Mouse (Mus musculus) heart, embryonic 14.5 days (tissue): ENCODE measurements around the gene Esrp2. TPM values are rescaled to one million over a fixed set of nuclear protein-coding genes. Genes with fewer than 3 reads are reported as not detected.

ENCODE experiments used
- ATAC-seq: fragments of 200-750 bp; cut with Nextera tagmentation; 2 replicates; pipeline ENCODE4 v1.8.0; 2017; ENCODE audit warnings: low read depth, moderate TSS enrichment; ENCODE audit not compliant: insufficient number of reproducible peaks, insufficient read depth, low FRiP score
- H3K27ac ChIP-seq, 2 experiments: fragments of 200-500 bp in 1 of 2; fragments of 300-500 bp in 1 of 2; sonication (generic) in 1 of 2; replicated peaks in 1 of 2; 2 replicates each; pipeline ENCODE4 v1.5.1; 2012 to 2014; ENCODE audit warnings: low read depth in 2 of 2, low read length in 2 of 2, control low read depth in 1 of 2, mild to moderate bottlenecking in 1 of 2, mixed read lengths in 1 of 2; ENCODE audit not compliant: control insufficient read depth in 1 of 2, insufficient read depth in 1 of 2
- H3K27me3 ChIP-seq: fragments of 300-500 bp; sonication (generic); 2 replicates; pipeline ENCODE4 v1.6.1; 2014; ENCODE audit warnings: mild to moderate bottlenecking, low read length, control low read depth; ENCODE audit not compliant: control insufficient read depth, insufficient read depth
- H3K36me3 ChIP-seq: fragments of 300-500 bp; sonication (generic); 2 replicates; pipeline ENCODE4 v1.6.1; 2014; ENCODE audit warnings: mild to moderate bottlenecking, control low read depth, low read length, mixed read lengths; ENCODE audit not compliant: control insufficient read depth, insufficient read depth
- H3K4me1 ChIP-seq, 2 experiments: fragments of 200-500 bp in 1 of 2; fragments of 300-500 bp in 1 of 2; sonication (generic) in 1 of 2; 2 replicates each; pipeline ENCODE4 v1.6.1; 2012 to 2014; ENCODE audit warnings: low read length in 2 of 2, control low read depth in 1 of 2, mixed read lengths in 1 of 2; ENCODE audit not compliant: control insufficient read depth in 2 of 2, insufficient read depth in 2 of 2
- H3K4me2 ChIP-seq: fragments of 300-500 bp; sonication (generic); 2 replicates; pipeline ENCODE4 v1.6.1; 2014; ENCODE audit warnings: mild to moderate bottlenecking, low read length
- H3K4me3 ChIP-seq, 2 experiments: fragments of 200-500 bp in 1 of 2; fragments of 300-500 bp in 1 of 2; sonication (generic) in 1 of 2; 2 replicates each; pipeline ENCODE4 v1.5.1; 2012 to 2014; ENCODE audit warnings: low read length in 2 of 2, mild to moderate bottlenecking in 2 of 2, control low read depth in 1 of 2, low read depth in 1 of 2, moderate library complexity in 1 of 2; ENCODE audit not compliant: control insufficient read depth in 1 of 2, insufficient read depth in 1 of 2
- H3K9ac ChIP-seq: fragments of 300-500 bp; sonication (generic); 2 replicates; pipeline ENCODE4 v1.6.1; 2014; ENCODE audit warnings: mild to moderate bottlenecking, low read length
- H3K9me3 ChIP-seq: fragments of 300-500 bp; sonication (generic); 2 replicates; pipeline ENCODE4 v1.6.1; 2016; ENCODE audit warnings: low read length, control low read depth; ENCODE audit not compliant: control insufficient read depth
- WGBS: fragments of 180-500 bp; shearing (Covaris S2); extraction: QIAGEN DNeasy Blood & Tissue Kit; methylation state at CpG from one replicate; pipeline ENCODE4 v1.1.7; 2014; 5-methylcytosine and 5-hydroxymethylcytosine counted together
- polyA plus RNA-seq: library from polyadenylated mRNA; unstranded; fragments of >200 nt; fragmentation: Nextera tagmentation; extraction: Ambion mirVana; gene quantifications from 2 replicates; pipeline ENCODE4 v1.2.1, GENCODE M21; 2014

Esrp2 gene
- polyA plus RNA-seq, 1 experiment from 2014 or later = 0.55 TPM

DNA sequence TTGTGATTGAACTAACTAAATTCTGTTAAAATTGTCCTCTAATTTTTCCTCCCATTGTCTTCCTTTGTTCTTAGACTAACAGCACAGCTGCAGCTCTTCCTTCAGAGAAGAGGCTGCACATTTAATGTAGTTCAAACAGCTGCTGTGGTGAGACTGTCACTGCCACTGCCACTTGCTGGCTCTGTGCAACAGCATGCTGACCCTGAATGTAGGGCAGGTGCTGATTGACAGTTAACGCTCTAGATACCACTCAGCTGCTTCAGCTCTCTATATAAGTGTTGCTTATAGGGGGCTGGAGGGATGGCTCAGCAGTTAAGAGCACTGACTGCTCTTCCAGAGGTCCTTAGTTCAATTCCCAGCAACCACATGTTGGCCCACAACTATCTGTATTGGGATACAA lies 24.3 kb downstream of the Esrp2 start:
- H3K27ac ChIP-seq = no peak overlapping the region
- H3K4me3 ChIP-seq = no peak overlapping the region
- WGBS = 56% methylated on average over 1 of the region's 1 CpGs
- no peak overlapping the region for H3K9ac ChIP-seq
- ATAC-seq = no peak
- H3K9me3 ChIP-seq = no peaks in the 10 kb centered on the region
- H3K4me2 ChIP-seq = no peak overlapping the region
- H3K4me1 ChIP-seq = 0 out of 4 replicates have a peak, but pooled peaks cover 2 to 3% of the 10 kb centered on the region in 2 experiments
- peaks cover 42% of the 10 kb centered on the region for H3K36me3 ChIP-seq
- no peaks in the 10 kb centered on the region for H3K27me3 ChIP-seq

DNA sequence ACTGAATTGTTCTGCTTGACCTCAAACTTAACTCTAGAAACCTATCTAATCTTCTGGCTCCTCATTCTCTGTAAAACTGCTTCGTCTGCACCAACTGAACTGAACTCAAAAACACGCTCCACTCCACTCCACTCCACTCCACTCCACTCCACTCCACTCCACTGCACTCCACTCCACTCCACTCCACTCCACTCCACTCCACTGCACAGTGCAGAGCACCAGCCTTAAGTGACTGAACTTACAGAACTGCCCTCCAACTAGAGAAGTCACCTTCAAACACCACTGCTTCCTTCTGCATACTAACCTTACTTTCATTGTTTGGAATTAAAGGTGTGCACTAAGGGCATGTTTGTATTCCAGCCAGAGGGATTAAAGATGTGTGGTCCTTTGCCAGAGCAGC lies 24.7 kb downstream of the Esrp2 start:
- H3K4me2 ChIP-seq = no peak overlapping the region
- no peak overlapping the region for H3K9ac ChIP-seq
- ATAC-seq = no peak
- peaks cover 41% of the 10 kb centered on the region for H3K36me3 ChIP-seq
- WGBS = 74% methylated on average over 2 of the region's 2 CpGs
- no peak overlapping the region for H3K4me3 ChIP-seq
- H3K27me3 ChIP-seq = no peaks in the 10 kb centered on the region
- H3K4me1 ChIP-seq = 0 out of 4 replicates have a peak, but pooled peaks cover 2 to 3% of the 10 kb centered on the region in 2 experiments
- no peaks in the 10 kb centered on the region for H3K9me3 ChIP-seq
- no peak overlapping the region; a peak in 1 of 4 replicates for H3K27ac ChIP-seq

DNA sequence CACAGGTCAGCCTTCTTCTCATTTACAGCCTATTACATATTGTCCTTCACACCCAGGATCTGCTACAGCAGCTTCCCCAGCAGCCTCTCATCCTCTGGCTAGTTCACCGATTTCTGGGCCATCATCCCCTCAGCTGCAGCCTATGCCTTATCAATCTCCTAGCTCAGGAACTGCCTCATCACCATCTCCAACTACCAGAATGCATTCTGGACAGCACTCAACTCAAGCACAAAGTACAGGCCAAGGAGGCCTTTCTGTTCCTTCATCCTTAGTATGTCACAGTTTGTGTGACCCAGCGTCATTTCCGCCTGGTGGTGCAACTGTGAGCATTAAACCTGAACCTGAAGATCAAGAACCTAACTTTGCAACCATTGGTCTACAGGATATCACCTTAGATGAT lies 28.0 kb downstream of the Esrp2 start:
- Histone ChIP-seq H3K9me3 (no peaks in the 10 kb centered on the region), H3K27me3 (no peaks in the 10 kb centered on the region), H3K4me2 (no peak overlapping the region), H3K4me1 (0 out of 4 replicates have a peak, but pooled peaks cover 2 to 3% of the 10 kb centered on the region in 2 experiments), H3K27ac (no peak overlapping the region), H3K36me3 (peaks cover 45% of the 10 kb centered on the region), H3K4me3 (no peak overlapping the region), H3K9ac (no peak overlapping the region)
- ATAC-seq = no peak
- 92% methylated on average over 3 of the region's 3 CpGs for WGBS

DNA sequence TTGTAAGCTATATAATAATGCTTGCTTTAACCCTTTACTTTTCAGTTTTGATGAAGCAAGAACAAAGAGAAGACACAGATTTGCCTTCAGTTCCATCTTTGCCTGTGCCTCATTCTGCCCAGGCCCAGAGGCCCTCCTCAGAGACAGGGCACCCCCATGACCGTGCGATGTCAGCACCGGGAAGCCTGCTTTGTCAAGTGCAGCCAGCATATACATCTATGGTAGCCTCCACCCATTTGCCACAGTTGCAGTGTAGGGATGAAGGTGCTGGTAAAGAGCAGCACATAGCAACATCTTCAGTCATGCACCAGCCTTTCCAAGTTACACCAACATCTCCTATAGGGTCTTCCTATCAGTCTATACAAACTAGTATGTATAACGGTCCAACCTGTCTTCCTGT lies 28.7 kb downstream of the Esrp2 start:
- Histone ChIP-seq H3K9me3 (no peaks in the 10 kb centered on the region), H3K27me3 (no peaks in the 10 kb centered on the region), H3K4me3 (no peak overlapping the region), H3K4me1 (0 out of 4 replicates have a peak, but pooled peaks cover 2 to 3% of the 10 kb centered on the region in 2 experiments), H3K27ac (no peak overlapping the region), H3K36me3 (peaks cover 51% of the 10 kb centered on the region), H3K9ac (no peak overlapping the region), H3K4me2 (no peak overlapping the region)
- WGBS = 95% methylated on average over 4 of the region's 4 CpGs
- ATAC-seq = no peak

DNA sequence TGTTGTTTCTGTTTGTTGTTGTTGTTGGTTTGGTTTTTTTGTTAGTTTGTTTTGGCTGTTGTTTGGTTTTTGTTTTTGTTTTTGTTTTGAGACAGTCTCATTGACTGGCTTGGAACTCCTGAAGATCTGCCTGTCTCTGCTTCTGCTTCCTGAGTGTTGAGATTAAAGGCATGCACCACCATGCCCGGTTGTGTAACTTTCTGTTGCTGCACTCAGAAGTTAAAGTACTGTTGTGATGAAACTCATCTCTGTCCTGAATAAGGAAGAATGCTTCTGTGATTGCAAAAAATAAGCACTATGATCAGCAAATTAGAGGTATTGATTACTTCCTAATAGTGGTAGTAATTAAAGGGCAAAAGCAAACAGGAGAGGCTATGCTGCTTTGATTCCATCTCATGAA lies 30.6 kb downstream of the Esrp2 start:
- Histone ChIP-seq H3K9ac (no peak overlapping the region), H3K9me3 (no peaks in the 10 kb centered on the region), H3K27ac (no peak overlapping the region), H3K4me1 (no peaks in the 10 kb centered on the region), H3K27me3 (no peaks in the 10 kb centered on the region), H3K4me3 (no peak overlapping the region), H3K36me3 (peaks cover 70% of the 10 kb centered on the region), H3K4me2 (no peak overlapping the region)
- WGBS = 77% methylated on average over 1 of the region's 1 CpGs
- no peak for ATAC-seq

DNA sequence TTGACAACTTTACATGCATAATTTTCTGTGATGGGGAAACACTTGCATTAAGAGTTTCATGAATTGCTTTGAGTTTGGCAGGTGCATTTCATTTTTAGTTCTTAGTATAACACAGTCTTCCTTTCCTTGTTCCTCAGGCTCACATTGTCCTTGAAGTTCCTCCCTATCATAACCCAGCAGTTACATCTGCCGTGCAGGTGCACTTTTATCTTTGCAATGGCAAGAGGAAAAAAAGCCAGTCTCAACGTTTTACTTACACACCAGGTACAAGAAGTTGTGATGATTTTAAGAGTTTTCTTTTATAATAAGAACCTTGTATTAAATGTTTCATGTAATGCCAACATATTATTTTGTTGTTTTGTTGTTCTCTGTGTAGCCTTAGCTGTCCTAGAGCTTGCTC lies 32.9 kb downstream of the Esrp2 start:
- WGBS = 81% methylated on average over 2 of the region's 2 CpGs

DNA sequence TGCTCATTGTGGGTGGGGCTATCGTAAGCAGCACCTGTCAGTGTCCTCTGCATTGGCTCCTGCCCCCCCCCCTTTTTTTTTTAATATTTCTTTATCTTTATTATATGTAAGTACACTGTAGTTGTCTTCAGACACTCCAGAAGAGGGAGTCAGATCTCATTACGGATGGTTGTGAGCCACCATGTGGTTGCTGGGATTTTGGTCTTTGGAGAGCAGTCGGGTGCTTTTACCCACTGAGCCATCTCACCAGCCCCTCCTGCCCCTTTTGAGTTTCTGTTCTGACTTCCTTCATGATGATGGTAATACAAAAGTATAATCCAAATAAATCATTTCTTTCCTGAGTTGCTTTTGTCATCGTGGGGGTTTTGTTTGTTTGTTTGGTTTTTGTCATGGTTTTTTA lies 34.5 kb downstream of the Esrp2 start:
- no peak for ATAC-seq

More for the DNA sequence above, 32.9 kb downstream of the Esrp2 start:
- Histone ChIP-seq H3K27ac (no peak overlapping the region), H3K9me3 (no peaks in the 10 kb centered on the region), H3K9ac (no peak overlapping the region), H3K4me2 (no peak overlapping the region), H3K4me3 (no peak overlapping the region), H3K27me3 (no peaks in the 10 kb centered on the region), H3K36me3 (peaks cover 67% of the 10 kb centered on the region), H3K4me1 (no peaks in the 10 kb centered on the region)
- ATAC-seq = no peak

More for the DNA sequence above, 34.5 kb downstream of the Esrp2 start:
- Histone ChIP-seq H3K4me2 (no peak overlapping the region), H3K27me3 (no peaks in the 10 kb centered on the region), H3K9me3 (no peaks in the 10 kb centered on the region), H3K9ac (no peak overlapping the region), H3K27ac (no peak overlapping the region), H3K4me1 (no peaks in the 10 kb centered on the region), H3K4me3 (no peak overlapping the region), H3K36me3 (peaks cover 63% of the 10 kb centered on the region)
- 86% methylated on average over 4 of the region's 4 CpGs for WGBS
